Mouse (Mus musculus): ENCODE results near the gene Cela3b. TPM values are rescaled to one million over a fixed set of nuclear protein-coding genes. Genes with fewer than 3 reads are reported as not detected.

The Cela3b gene
- polyA plus RNA-seq (2014; fragmentation: Nextera tagmentation; extraction: Ambion mirVana) = not detected in 2 replicates

GRCm38 (mm10) chr4:137430502-137430901 lies at the start of gene Cela3b:
Gene Cela3b, minus strand, starts transcription at chr4:137430540.
- H3K4me1 ChIP-seq (replicated peaks; ENCODE audit: control insufficient read depth, insufficient read depth, low read length) = no peaks in the 10 kb centered on the region
- no peak within 1 kb of the TSS for H3K4me3 ChIP-seq (replicated peaks; ENCODE audit: low read length)
- H3K27ac ChIP-seq = no peak within 1 kb of the TSS
- no peak within 1 kb of the TSS for H3K9ac ChIP-seq
- no peak within 1 kb of the TSS for H3K4me2 ChIP-seq (replicated peaks)
- WGBS = 98% methylated on average over 4 of the region's 4 CpGs
- no peaks in the 10 kb centered on the region for H3K36me3 ChIP-seq (replicated peaks; ENCODE audit: control insufficient read depth, insufficient read depth)
- no peaks in the 10 kb centered on the region for H3K9me3 ChIP-seq (ENCODE audit: control insufficient read depth, low read length)
- DNase-seq (ENCODE audit: low spot score) = no peak
- no peaks in the 10 kb centered on the region for H3K27me3 ChIP-seq (ENCODE audit: control insufficient read depth, insufficient read depth, low read length)
- no peak for ATAC-seq (ENCODE audit: low FRiP score)

GRCm38 (mm10) chr4:137479757-137480156 lies 49.4 kb upstream of the Cela3b start:
- Histone ChIP-seq H3K4me3 (replicated peaks; ENCODE audit: low read length) (no peak overlapping the region), H3K4me2 (replicated peaks) (no peak overlapping the region), H3K27me3 (ENCODE audit: control insufficient read depth, insufficient read depth, low read length) (no peaks in the 10 kb centered on the region), H3K27ac (no peak overlapping the region), H3K4me1 (replicated peaks; ENCODE audit: control insufficient read depth, insufficient read depth, low read length) (peaks cover 14% of the 10 kb centered on the region), H3K36me3 (replicated peaks; ENCODE audit: control insufficient read depth, insufficient read depth) (no peaks in the 10 kb centered on the region), H3K9me3 (ENCODE audit: control insufficient read depth, low read length) (no peaks in the 10 kb centered on the region), H3K9ac (no peak overlapping the region)
- DNase-seq (ENCODE audit: low spot score) (no peak), ATAC-seq (ENCODE audit: low FRiP score) (no peak)
- 9% methylated on average over 6 of the region's 6 CpGs for WGBS

GRCm38 (mm10) chr4:137478306-137478705 lies 48.0 kb upstream of the Cela3b start:
- H3K27ac ChIP-seq = peak overlapping the region; percentile 43; the same call in 1 of the 2 replicates
- no peak overlapping the region for H3K4me3 ChIP-seq (replicated peaks; ENCODE audit: low read length)
- no peak for ATAC-seq (ENCODE audit: low FRiP score)
- H3K4me1 ChIP-seq (replicated peaks; ENCODE audit: control insufficient read depth, insufficient read depth, low read length) = peaks cover 14% of the 10 kb centered on the region; the same call in 1 of the 2 replicates
- no peaks in the 10 kb centered on the region for H3K9me3 ChIP-seq (ENCODE audit: control insufficient read depth, low read length)
- no peaks in the 10 kb centered on the region for H3K27me3 ChIP-seq (ENCODE audit: control insufficient read depth, insufficient read depth, low read length)
- no peak overlapping the region for H3K4me2 ChIP-seq (replicated peaks)
- no peak for DNase-seq (ENCODE audit: low spot score)
- 71% methylated on average over 5 of the region's 5 CpGs for WGBS
- no peaks in the 10 kb centered on the region for H3K36me3 ChIP-seq (replicated peaks; ENCODE audit: control insufficient read depth, insufficient read depth)
- no peak overlapping the region for H3K9ac ChIP-seq

- ATAC-seq (ENCODE audit: low FRiP score) (no peak), DNase-seq (ENCODE audit: low spot score) (no peak)
- Histone ChIP-seq H3K4me3 (replicated peaks; ENCODE audit: low read length) (no peak overlapping the region), H3K36me3 (replicated peaks; ENCODE audit: control insufficient read depth, insufficient read depth) (no peaks in the 10 kb centered on the region), H3K27ac (no peak overlapping the region), H3K4me2 (replicated peaks) (no peak overlapping the region), H3K9me3 (ENCODE audit: control insufficient read depth, low read length) (no peaks in the 10 kb centered on the region), H3K9ac (no peak overlapping the region), H3K27me3 (ENCODE audit: control insufficient read depth, insufficient read depth, low read length) (no peaks in the 10 kb centered on the region), H3K4me1 (replicated peaks; ENCODE audit: control insufficient read depth, insufficient read depth, low read length) (peaks cover 14% of the 10 kb centered on the region; the same call in 1 of the 2 replicates)
- WGBS = 52% methylated on average over 6 of the region's 6 CpGs
These were observed 47.3 kb upstream of the Cela3b start for GRCm38 (mm10) chr4:137477611-137478010.

GRCm38 (mm10) chr4:137476761-137477237 lies 46.5 kb upstream of the Cela3b start:
- Histone ChIP-seq H3K36me3 (replicated peaks; ENCODE audit: control insufficient read depth, insufficient read depth) (no peaks in the 10 kb centered on the region), H3K27ac (no peak overlapping the region), H3K4me2 (replicated peaks) (peak overlapping the region; percentile 26), H3K4me1 (replicated peaks; ENCODE audit: control insufficient read depth, insufficient read depth, low read length) (peaks cover 14% of the 10 kb centered on the region; the same call in 1 of the 2 replicates), H3K27me3 (ENCODE audit: control insufficient read depth, insufficient read depth, low read length) (no peaks in the 10 kb centered on the region), H3K9ac (no peak overlapping the region), H3K4me3 (replicated peaks; ENCODE audit: low read length) (no peak overlapping the region), H3K9me3 (ENCODE audit: control insufficient read depth, low read length) (no peaks in the 10 kb centered on the region)
- DNase-seq (ENCODE audit: low spot score) (no peak), ATAC-seq (ENCODE audit: low FRiP score) (no peak)
- WGBS = 16% methylated on average over 17 of the region's 17 CpGs

- H3K4me3 ChIP-seq (replicated peaks; ENCODE audit: low read length) = no peak overlapping the region
- ATAC-seq (ENCODE audit: low FRiP score) (no peak), DNase-seq (ENCODE audit: low spot score) (no peak)
- 41% methylated on average over 10 of the region's 10 CpGs for WGBS
- no peaks in the 10 kb centered on the region for H3K9me3 ChIP-seq (ENCODE audit: control insufficient read depth, low read length)
- H3K27me3 ChIP-seq (ENCODE audit: control insufficient read depth, insufficient read depth, low read length) = no peaks in the 10 kb centered on the region
- no peak overlapping the region for H3K27ac ChIP-seq
- H3K36me3 ChIP-seq (replicated peaks; ENCODE audit: control insufficient read depth, insufficient read depth) = no peaks in the 10 kb centered on the region
- peaks cover 14% of the 10 kb centered on the region; the same call in 1 of the 2 replicates for H3K4me1 ChIP-seq (replicated peaks; ENCODE audit: control insufficient read depth, insufficient read depth, low read length)
- H3K9ac ChIP-seq = no peak overlapping the region
- H3K4me2 ChIP-seq (replicated peaks) = peak overlapping the region; percentile 26
These were observed 45.9 kb upstream of the Cela3b start for GRCm38 (mm10) chr4:137476065-137476760.

- WGBS = 87% methylated on average over 13 of the region's 13 CpGs
- Histone ChIP-seq H3K9ac (no peak overlapping the region), H3K36me3 (replicated peaks; ENCODE audit: control insufficient read depth, insufficient read depth) (no peaks in the 10 kb centered on the region), H3K9me3 (ENCODE audit: control insufficient read depth, low read length) (no peaks in the 10 kb centered on the region), H3K27me3 (ENCODE audit: control insufficient read depth, insufficient read depth, low read length) (no peaks in the 10 kb centered on the region), H3K4me2 (replicated peaks) (no peak overlapping the region), H3K4me1 (replicated peaks; ENCODE audit: control insufficient read depth, insufficient read depth, low read length) (peaks cover 14% of the 10 kb centered on the region; the same call in 1 of the 2 replicates), H3K4me3 (replicated peaks; ENCODE audit: low read length) (no peak overlapping the region), H3K27ac (no peak overlapping the region)
- ATAC-seq (ENCODE audit: low FRiP score) (no peak), DNase-seq (ENCODE audit: low spot score) (no peak)
These were observed 45.1 kb upstream of the Cela3b start for GRCm38 (mm10) chr4:137475271-137476050.

GRCm38 (mm10) chr4:137474694-137475093 lies 44.4 kb upstream of the Cela3b start:
- no peak overlapping the region for H3K9ac ChIP-seq
- H3K27me3 ChIP-seq (ENCODE audit: control insufficient read depth, insufficient read depth, low read length) = no peaks in the 10 kb centered on the region
- DNase-seq (ENCODE audit: low spot score) = no peak
- peaks cover 13% of the 10 kb centered on the region; the same call in 1 of the 2 replicates for H3K4me1 ChIP-seq (replicated peaks; ENCODE audit: control insufficient read depth, insufficient read depth, low read length)
- H3K4me2 ChIP-seq (replicated peaks) = no peak overlapping the region
- no peak for ATAC-seq (ENCODE audit: low FRiP score)
- 95% methylated on average over 7 of the region's 7 CpGs for WGBS
- no peaks in the 10 kb centered on the region for H3K36me3 ChIP-seq (replicated peaks; ENCODE audit: control insufficient read depth, insufficient read depth)
- H3K27ac ChIP-seq = no peak overlapping the region
- H3K9me3 ChIP-seq (ENCODE audit: control insufficient read depth, low read length) = no peaks in the 10 kb centered on the region
- no peak overlapping the region for H3K4me3 ChIP-seq (replicated peaks; ENCODE audit: low read length)

- Histone ChIP-seq H3K36me3 (replicated peaks; ENCODE audit: control insufficient read depth, insufficient read depth) (no peaks in the 10 kb centered on the region), H3K9me3 (ENCODE audit: control insufficient read depth, low read length) (no peaks in the 10 kb centered on the region), H3K4me3 (replicated peaks; ENCODE audit: low read length) (no peak overlapping the region), H3K4me2 (replicated peaks) (no peak overlapping the region), H3K4me1 (replicated peaks; ENCODE audit: control insufficient read depth, insufficient read depth, low read length) (peaks cover 20% of the 10 kb centered on the region; the same call in 1 of the 2 replicates), H3K27ac (no peak overlapping the region), H3K27me3 (ENCODE audit: control insufficient read depth, insufficient read depth, low read length) (no peaks in the 10 kb centered on the region), H3K9ac (no peak overlapping the region)
- no peak for ATAC-seq (ENCODE audit: low FRiP score)
- DNase-seq (ENCODE audit: low spot score) = no peak
- 80% methylated on average over 18 of the region's 18 CpGs for WGBS
These were observed 43.5 kb upstream of the Cela3b start for GRCm38 (mm10) chr4:137473701-137474388.

All from hindbrain, embryonic 14.5 days (tissue).